Mouse (Mus musculus): Measurements from ENCODE around the gene Emilin3. TPM values are rescaled to one million over a fixed set of nuclear protein-coding genes. Genes with fewer than 3 reads are reported as not detected.

Emilin3 gene
- total RNA-seq, 2 experiments from 2014 or later: 1.7 to 1.8 TPM

DNA sequence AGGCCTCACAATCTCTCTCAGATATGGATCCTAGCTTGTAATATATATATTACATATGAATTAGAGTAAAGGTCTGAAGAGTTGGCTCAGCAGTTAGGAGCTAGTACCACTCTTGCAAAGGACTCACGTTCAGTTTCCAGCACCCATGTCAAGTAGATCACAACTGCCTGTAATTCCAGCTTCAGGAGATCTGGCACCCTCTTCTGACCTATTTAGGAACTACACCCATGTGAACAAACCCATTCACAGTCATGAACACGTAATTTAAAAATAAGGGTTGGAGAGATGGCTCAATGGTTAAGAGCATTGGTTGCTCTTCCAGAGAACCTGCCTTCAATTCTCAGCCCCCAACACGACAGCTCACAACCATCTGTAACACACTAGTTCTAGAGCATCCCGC is 36.0 kb downstream of the Emilin3 start:
- no peak for DNase-seq (ENCODE audit: low spot score in 2 of 2)

DNA sequence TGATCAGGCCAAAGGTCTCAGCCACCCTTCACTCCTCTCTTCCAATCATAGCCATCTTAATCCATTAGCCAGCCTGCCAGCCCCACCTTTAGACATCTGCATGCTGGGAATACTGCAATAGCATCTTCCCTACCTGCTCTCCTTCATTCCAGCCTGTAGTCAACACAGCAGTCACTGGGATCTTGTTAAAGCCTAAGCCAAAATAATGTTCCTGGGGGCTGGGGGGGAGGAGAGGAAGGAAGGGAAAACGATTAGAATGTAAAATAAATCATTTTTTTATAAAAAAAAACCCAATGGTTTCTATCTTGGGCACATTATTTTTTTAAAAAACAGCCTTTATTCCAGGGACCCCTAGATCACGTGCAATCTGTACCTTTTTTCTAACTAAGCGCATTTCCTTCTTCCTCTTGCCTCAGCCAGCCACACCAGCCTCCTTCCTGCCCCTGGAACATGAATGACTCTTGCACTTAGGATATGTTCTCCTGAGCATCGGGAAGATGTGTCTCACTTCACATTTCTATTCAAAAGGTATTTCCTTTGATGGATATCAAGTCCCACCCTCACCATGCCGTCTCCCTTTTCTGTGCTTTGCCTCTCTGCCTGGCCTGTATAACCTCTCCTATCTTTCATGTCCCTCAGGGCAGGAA is 37.8 kb downstream of the Emilin3 start:
- DNase-seq (ENCODE audit: low spot score in 2 of 2): no peak

DNA sequence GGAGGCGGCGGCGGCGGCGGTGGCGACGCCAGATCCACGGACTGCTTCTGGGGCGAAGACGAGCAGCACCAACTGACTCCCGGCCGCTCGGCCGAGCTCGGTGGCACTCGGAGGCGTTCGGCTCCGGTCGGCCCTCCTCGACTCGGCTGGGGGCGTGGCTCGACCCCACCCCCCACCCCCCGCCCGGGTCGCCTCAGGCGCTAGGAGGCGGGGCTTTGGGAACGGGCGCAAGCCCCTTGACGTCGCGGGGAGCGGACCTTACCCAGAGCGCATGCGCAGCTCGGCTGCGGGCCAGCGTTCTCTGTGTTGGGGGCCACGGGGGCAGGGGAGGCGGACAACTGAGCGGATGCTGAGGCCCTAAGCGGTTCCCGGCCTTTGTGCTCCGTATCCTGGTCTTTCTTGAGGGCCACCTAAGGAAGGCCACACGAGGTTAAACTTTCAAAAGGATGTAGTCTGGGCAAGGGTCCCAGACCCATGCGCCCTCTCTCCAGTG is 39.2 kb downstream of the Emilin3 start, which contains the start of gene Zhx3:
TSS of gene Zhx3 (minus strand) at position 109 of the 493 bp plus-strand sequence.
- peak; percentile 83 to 89 for DNase-seq (ENCODE audit: low spot score in 2 of 2)

DNA sequence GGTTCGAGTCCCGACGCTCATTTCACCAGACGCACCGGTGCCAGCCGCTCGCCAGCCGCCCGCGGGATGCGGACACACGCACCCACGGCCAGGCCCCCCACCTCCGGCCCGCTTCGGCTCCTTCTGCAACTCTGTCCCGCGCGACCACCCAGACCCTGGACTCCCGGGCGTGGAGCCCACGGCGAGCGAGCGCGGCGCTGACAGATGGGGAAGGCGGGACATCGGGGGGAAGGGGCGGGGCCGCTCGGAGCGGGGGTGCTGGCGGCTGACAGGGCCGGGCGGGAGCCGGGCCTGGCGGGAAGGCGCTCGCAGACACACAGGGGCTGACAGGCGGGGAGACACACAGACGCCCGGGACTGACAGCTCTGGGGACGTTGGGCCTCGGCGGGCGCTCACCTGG is 39.7 kb downstream of the Emilin3 start:
- DNase-seq (ENCODE audit: low spot score in 2 of 2): peak; percentile 50 to 52

DNA sequence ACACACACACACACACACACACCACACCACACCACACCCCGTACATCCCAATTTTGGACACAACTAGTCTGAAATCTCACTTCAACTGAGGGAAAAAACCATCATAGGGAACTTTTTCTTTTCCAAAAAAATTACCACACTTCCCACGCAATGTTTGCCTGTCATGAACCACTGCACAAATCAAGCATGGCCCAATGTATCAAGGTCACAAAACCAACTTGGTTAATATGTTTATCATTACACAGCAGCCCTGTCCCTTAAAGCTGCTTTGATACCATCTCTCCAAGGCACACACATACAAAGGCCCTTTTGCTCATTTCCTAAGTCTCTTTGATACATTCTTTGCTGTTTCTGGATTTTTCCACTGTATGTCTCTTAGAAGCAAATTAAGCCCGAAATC is 40.8 kb downstream of the Emilin3 start:
- DNase-seq (ENCODE audit: low spot score in 2 of 2): no peak

DNA sequence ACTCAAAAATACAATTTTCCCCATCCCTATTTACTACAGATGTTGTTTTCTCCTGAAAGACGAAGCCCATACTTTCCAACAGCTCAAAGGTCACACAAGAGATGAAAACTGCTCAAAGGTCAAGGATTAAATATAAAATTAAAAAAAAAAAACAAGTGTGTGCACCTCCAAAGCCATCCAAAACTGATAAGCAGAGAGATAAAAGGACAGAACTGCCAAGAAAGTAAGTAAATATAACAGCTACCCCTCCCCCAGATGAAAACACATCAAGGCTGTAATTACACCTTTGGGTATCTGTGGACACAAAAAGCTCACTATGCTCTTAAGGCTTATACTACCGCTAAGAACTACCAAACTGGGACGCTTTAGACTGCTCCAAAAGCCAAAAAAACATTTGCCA is 42.7 kb downstream of the Emilin3 start:
- no peak for DNase-seq (ENCODE audit: low spot score in 2 of 2)

DNA sequence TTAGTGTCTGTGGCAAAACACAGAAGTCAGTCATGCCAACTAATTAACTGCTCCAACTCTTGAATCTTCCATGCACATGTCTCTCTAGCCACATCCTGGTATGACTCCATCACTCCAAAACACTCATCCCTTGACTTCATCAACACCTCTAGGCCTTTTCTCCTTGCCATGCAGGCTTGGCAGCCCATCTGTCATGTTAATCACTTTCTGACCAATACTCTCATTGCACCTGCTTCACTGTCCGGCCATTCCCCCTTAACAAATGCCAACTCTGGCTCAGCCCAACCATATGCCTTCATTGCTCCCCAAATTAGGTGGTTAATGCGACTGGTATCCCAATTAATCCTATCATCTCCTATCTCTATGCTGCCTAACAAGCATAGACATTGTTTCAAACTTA is 46.9 kb downstream of the Emilin3 start:
- DNase-seq (ENCODE audit: low spot score in 2 of 2): no peak

DNA sequence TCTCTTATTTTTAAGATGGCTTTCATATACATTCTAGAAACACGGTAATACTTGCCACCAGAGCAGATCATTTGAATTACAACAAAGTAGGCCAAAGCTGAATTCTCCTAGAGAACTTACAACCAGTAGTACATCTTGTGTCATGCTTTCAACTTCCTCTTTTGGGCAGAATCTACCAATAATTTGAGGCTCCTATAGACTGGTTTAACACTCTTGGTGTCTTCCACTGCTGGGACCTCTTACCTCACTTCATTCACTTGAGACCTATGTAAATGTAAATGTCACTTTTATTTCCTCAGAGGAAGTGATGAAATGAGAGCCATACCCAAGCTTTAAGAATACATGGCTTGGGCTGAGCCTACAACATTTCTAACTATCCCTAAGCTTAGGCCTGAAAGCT is 48.0 kb downstream of the Emilin3 start:
- DNase-seq (ENCODE audit: low spot score in 2 of 2): no peak

DNA sequence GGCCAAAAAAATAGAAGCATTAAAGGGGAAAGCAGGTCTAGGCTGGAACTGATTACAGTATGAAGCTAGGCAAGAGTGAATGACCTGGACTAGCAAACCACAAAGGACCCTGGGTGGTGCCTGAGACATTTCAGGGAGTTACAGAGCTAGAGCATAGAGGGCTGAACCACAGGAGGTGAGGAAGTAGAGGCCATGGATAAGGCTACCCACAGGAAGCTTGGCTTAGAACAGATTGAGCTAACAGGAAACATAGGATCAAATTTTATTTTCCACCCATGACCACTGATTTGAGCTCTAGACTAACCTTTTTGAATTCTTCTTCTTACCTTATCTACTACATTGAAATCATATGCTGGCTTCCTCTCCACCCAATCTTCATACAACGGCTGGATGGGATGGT is 51.8 kb downstream of the Emilin3 start:
- DNase-seq (ENCODE audit: low spot score in 2 of 2): no peak

Other genes with a start within 250 kb of the Emilin3 start
- 100 to 1,000 TPM; 132 TPM for gene Plcg1, start 181.0 kb downstream of the Emilin3 start, total RNA-seq (2021)
- 10 to 100 TPM; 71.5 to 73.3 TPM for gene Zhx3, start 39.3 kb downstream of the Emilin3 start, total RNA-seq (2021)
- 10 to 100 TPM; 44.6 to 45.1 TPM for gene Lpin3, start 31.7 kb downstream of the Emilin3 start, total RNA-seq (2021)
- gene Chd6, start 196.7 kb upstream of the Emilin3 start, total RNA-seq (2021): 10 to 100 TPM; 57.8 to 62.7 TPM

All from adrenal gland, postnatal 4 days (tissue).